Mouse (Mus musculus) spleen, postnatal 14 days (tissue): Measurements from ENCODE around the gene Fez2.

Source experiments
- DNase-seq, 2 experiments: peaks; one replicate each; pipeline ENCODE4 v3.0.0; 2021 to 2022; ENCODE audit warnings: low spot score in 2 of 2

Fez2 gene

GRCm38 (mm10) chr17:78321216-78321835 lies 96.6 kb downstream of the Fez2 start:
- DNase-seq = no peak
